Mouse (Mus musculus) pancreas, adult 10 weeks (tissue): ENCODE data around the gene Reg3b. TPM values are rescaled to one million over a fixed set of nuclear protein-coding genes. Genes with fewer than 3 reads are reported as not detected.

Experiments used
- polyA plus RNA-seq: library from polyadenylated mRNA; stranded (reverse); fragments of 350-450 nt; fragmentation: Illumina TruSeq; extraction: RNeasy Lipid Tissue Mini Kit (QIAGEN cat#74804); gene quantifications from one replicate; pipeline ENCODE4 v1.2.3, GENCODE M21; 2015; ENCODE audit warnings: low read depth, low replicate concordance; ENCODE audit not compliant: insufficient read depth

The Reg3b gene
- 7.4 TPM for polyA plus RNA-seq

GRCm38 (mm10) chr6:78370357-78370756 lies at the start of gene Reg3b:
Gene Reg3b, plus strand, starts transcription at chr6:78370657.

GRCm38 (mm10) chr6:78378765-78379164 lies 8.3 kb downstream of the Reg3b start, which contains the start of gene Reg3d:
Gene Reg3d, minus strand, starts transcription at chr6:78378865.

GRCm38 (mm10) chr6:78380409-78380808 lies 10.0 kb downstream of the Reg3b start, which contains the start of gene Reg3a:
Gene Reg3a, plus strand, starts transcription at chr6:78380709.

GRCm38 (mm10) chr6:78395323-78395722 lies 24.9 kb downstream of the Reg3b start, which contains the start of gene Reg2:
Gene Reg2, plus strand, starts transcription at chr6:78395623.

GRCm38 (mm10) chr6:78422411-78422810 lies 52.0 kb downstream of the Reg3b start, which contains the start of gene Reg1:
Gene Reg1, plus strand, starts transcription at chr6:78422711.

Other genes with a start within 250 kb of the Reg3b start
- gene Reg3d, start 8.2 kb downstream of the Reg3b start, polyA plus RNA-seq = 127 TPM
- gene Reg3a, start 10.1 kb downstream of the Reg3b start, polyA plus RNA-seq = not detected
- 35.0 TPM for gene Reg2, start 25.0 kb downstream of the Reg3b start, polyA plus RNA-seq
- gene Reg1, start 52.1 kb downstream of the Reg3b start, polyA plus RNA-seq = 6,249 TPM
- 5.3 TPM for gene Reg3g, start 98.2 kb downstream of the Reg3b start, polyA plus RNA-seq